Mouse (Mus musculus) E14TG2a.4 (cell line): ENCODE results near the gene Rad9b.
"Not testable (repeated sequence)": the region's sequence is repeated elsewhere in the genome, so short reads cannot be mapped to it uniquely, and the experiment has no call there.

Experiments
- H3K27me3 ChIP-seq: 2 replicates; pipeline ENCODE4 v1.6.1; 2014; ENCODE audit warnings: low read length, control low read depth; ENCODE audit not compliant: insufficient read depth
- H3K36me3 ChIP-seq: 2 replicates; pipeline ENCODE4 v1.6.1; 2014; ENCODE audit warnings: low read length, control low read depth; ENCODE audit not compliant: insufficient read depth
- H3K4me1 ChIP-seq: replicated peaks from 2 replicates; pipeline ENCODE4 v1.6.1; 2014; ENCODE audit warnings: low read depth, low read length, control low read depth
- H3K4me3 ChIP-seq: replicated peaks from 2 replicates; pipeline ENCODE4 v1.5.1; 2014; ENCODE audit warnings: mild to moderate bottlenecking, low read length
- H3K9me3 ChIP-seq: 2 replicates; pipeline ENCODE4 v1.6.1; 2014; ENCODE audit warnings: low read length, control low read depth
- CTCF ChIP-seq: conservative IDR thresholded peaks from 2 replicates; pipeline ENCODE4 v1.5.1; 2014; ENCODE audit warnings: low read length
- NANOG ChIP-seq: IDR thresholded peaks from 2 replicates; pipeline ENCODE4 v1.6.1; 2014; ENCODE audit warnings: borderline replicate concordance, low read length, mixed read lengths
- POU5F1 ChIP-seq: IDR thresholded peaks from 2 replicates; pipeline ENCODE4 v1.6.1; 2014; ENCODE audit warnings: low read length, borderline replicate concordance

Gene Rad9b

GRCm38 (mm10) chr5:122320205-122320781, 33.7 kb downstream of the Rad9b start:
- TF ChIP-seq CTCF = no peak
- no peak for TF ChIP-seq POU5F1
- TF ChIP-seq NANOG = no peak
- Histone ChIP-seq H3K9me3 (no peaks in the 10 kb centered on the region), H3K4me3 (peak overlapping the region; percentile 48), H3K36me3 (peaks cover 80% of the 10 kb centered on the region), H3K27me3 (no peaks in the 10 kb centered on the region), H3K4me1 (peaks cover 78% of the 10 kb centered on the region)

GRCm38 (mm10) chr5:122319474-122320204, 34.4 kb downstream of the Rad9b start:
- Histone ChIP-seq H3K27me3 (no peaks in the 10 kb centered on the region), H3K4me3 (peak overlapping the region; percentile 48), H3K9me3 (no peaks in the 10 kb centered on the region), H3K4me1 (peaks cover 78% of the 10 kb centered on the region), H3K36me3 (peaks cover 80% of the 10 kb centered on the region)
- TF ChIP-seq NANOG = no peak
- no peak for TF ChIP-seq POU5F1
- no peak for TF ChIP-seq CTCF

- H3K4me3 ChIP-seq = peak overlapping the region; percentile 48; the same call in 1 of the 2 replicates
- H3K36me3 ChIP-seq = peaks cover 80% of the 10 kb centered on the region
- not testable (repeated sequence) for H3K9me3 ChIP-seq, H3K27me3 ChIP-seq
- H3K4me1 ChIP-seq = peaks cover 79% of the 10 kb centered on the region
- peak; percentile 69; the same call in 1 of the 2 replicates for TF ChIP-seq NANOG
Observed at GRCm38 (mm10) chr5:122318976-122319375, 35.1 kb downstream of the Rad9b start.

GRCm38 (mm10) chr5:122318100-122318499, 35.9 kb downstream of the Rad9b start:
- 0 out of 2 replicates have a peak overlapping the region, but pooled peaks have one; percentile 39 for H3K4me3 ChIP-seq
- H3K27me3 ChIP-seq = no peaks in the 10 kb centered on the region
- no peaks in the 10 kb centered on the region for H3K9me3 ChIP-seq
- H3K36me3 ChIP-seq = peaks cover 83% of the 10 kb centered on the region
- peaks cover 83% of the 10 kb centered on the region for H3K4me1 ChIP-seq
- TF ChIP-seq POU5F1 = no peak
- peak; percentile 30 for TF ChIP-seq CTCF
- TF ChIP-seq NANOG = no peak

GRCm38 (mm10) chr5:122317329-122318045, 36.5 kb downstream of the Rad9b start:
- H3K4me3 ChIP-seq = 0 out of 2 replicates have a peak overlapping the region, but pooled peaks have one; percentile 20
- H3K4me1 ChIP-seq = peaks cover 90% of the 10 kb centered on the region
- H3K36me3 ChIP-seq = peaks cover 84% of the 10 kb centered on the region
- H3K9me3 ChIP-seq = no peaks in the 10 kb centered on the region
- TF ChIP-seq CTCF (no peak), POU5F1 (no peak), NANOG (no peak)
- no peaks in the 10 kb centered on the region for H3K27me3 ChIP-seq

- H3K9me3 ChIP-seq = no peaks in the 10 kb centered on the region
- peak overlapping the region; percentile 46 for H3K4me3 ChIP-seq
- TF ChIP-seq CTCF (no peak), POU5F1 (no peak), NANOG (no peak)
- H3K27me3 ChIP-seq = no peaks in the 10 kb centered on the region
- H3K4me1 ChIP-seq = peaks cover 92% of the 10 kb centered on the region
- H3K36me3 ChIP-seq = peaks cover 81% of the 10 kb centered on the region
Observed at GRCm38 (mm10) chr5:122314966-122315667, 38.9 kb downstream of the Rad9b start.

GRCm38 (mm10) chr5:122312942-122313684, 40.9 kb downstream of the Rad9b start:
- Histone ChIP-seq H3K4me3 (peak overlapping the region; percentile 17; the same call in 1 of the 2 replicates), H3K4me1 (peaks cover 80% of the 10 kb centered on the region)
- TF ChIP-seq NANOG = no peak
- TF ChIP-seq CTCF = no peak
- no peak for TF ChIP-seq POU5F1

GRCm38 (mm10) chr5:122312346-122312745, 41.7 kb downstream of the Rad9b start:
- no peak overlapping the region for H3K4me3 ChIP-seq

More at GRCm38 (mm10) chr5:122312942-122313684, 40.9 kb downstream of the Rad9b start:
- no peaks in the 10 kb centered on the region for H3K27me3 ChIP-seq
- H3K36me3 ChIP-seq = peaks cover 88% of the 10 kb centered on the region
- H3K9me3 ChIP-seq = no peaks in the 10 kb centered on the region

More at GRCm38 (mm10) chr5:122312346-122312745, 41.7 kb downstream of the Rad9b start:
- Histone ChIP-seq H3K9me3 (no peaks in the 10 kb centered on the region), H3K4me1 (peaks cover 80% of the 10 kb centered on the region), H3K36me3 (peaks cover 85% of the 10 kb centered on the region), H3K27me3 (no peaks in the 10 kb centered on the region)
- TF ChIP-seq NANOG = no peak
- TF ChIP-seq CTCF = no peak
- TF ChIP-seq POU5F1 = no peak
